1 mouse cellular context compared by ENCODE assay signal in genomic region chr7:122397699-122398098, GRCm38 (mm10).
TF ChIP-seq lines count a peak whose summit lies in the region.

No protein-coding gene starts in this region.

TF ChIP-seq in CH12.LX, 34 proteins besides CTCF, POLR2A, EP300 and RAD21 (continued from another document):
- TF ChIP-seq TCF12 (IDR thresholded peaks at IDR 0.05; ENCODE audit: low read depth, low read length): peak; percentile 97
- TF ChIP-seq UBTF (IDR thresholded peaks at IDR 0.05; ENCODE audit: low read depth, low read length): 0 out of 2 replicates have a peak, but pooled peaks have one; percentile 30
- peak; percentile 69 for TF ChIP-seq BHLHE40 (IDR thresholded peaks at IDR 0.05; ENCODE audit: low read depth, low read length)
- TF ChIP-seq JUN (IDR thresholded peaks at IDR 0.05; ENCODE audit: insufficient read depth, low read depth, low read length): peak; percentile 75
- peak; percentile 92 for TF ChIP-seq ETS1 (conservative IDR thresholded peaks at IDR 0.05; ENCODE audit: low read depth, low read length)
- 0 out of 2 replicates have a peak, but pooled peaks have one; percentile 17 for TF ChIP-seq KAT2A (IDR thresholded peaks at IDR 0.05; ENCODE audit: insufficient replicate concordance, low read length)
- no peak for TF ChIP-seq ZKSCAN1 (IDR thresholded peaks at IDR 0.05; ENCODE audit: borderline replicate concordance, low read depth, low read length)
- no peak for TF ChIP-seq GABPA (IDR thresholded peaks at IDR 0.05; ENCODE audit: insufficient replicate concordance, low read depth, low read length)
- 0 out of 2 replicates have a peak, but pooled peaks have one; percentile 10 for TF ChIP-seq HCFC1 (IDR thresholded peaks at IDR 0.05; ENCODE audit: low read depth, low read length)
- peak; percentile 45 for TF ChIP-seq MXI1 (IDR thresholded peaks at IDR 0.05; ENCODE audit: low read depth, low read length)
- TF ChIP-seq MYC (IDR thresholded peaks at IDR 0.05; ENCODE audit: low read depth, low read length): peak; percentile 71
